Comparison of ENCODE assay signal across 1 mouse cellular context in genomic region chr2:114097627-114098026, GRCm38 (mm10).
TF ChIP-seq lines count a peak whose summit lies in the region.

No protein-coding gene starts in this region.

TF ChIP-seq in MEL, 35 proteins besides CTCF, POLR2A, EP300 and RAD21:
- no peak for TF ChIP-seq E2F4 (IDR thresholded peaks at IDR 0.05; ENCODE audit: borderline replicate concordance, low read depth, low read length)
- TF ChIP-seq SMC3 (IDR thresholded peaks at IDR 0.05; ENCODE audit: low read depth, low read length) = no peak
- TF ChIP-seq POLR2AphosphoS2 (IDR thresholded peaks at IDR 0.05; ENCODE audit: low read length) = no peak
- TF ChIP-seq BHLHE40 (IDR thresholded peaks at IDR 0.05; ENCODE audit: borderline replicate concordance, low read depth, low read length) = no peak
- TF ChIP-seq ZC3H11A (IDR thresholded peaks at IDR 0.05; ENCODE audit: low read depth, low read length) = no peak
- no peak for TF ChIP-seq ZMIZ1 (IDR thresholded peaks at IDR 0.05; ENCODE audit: low read depth, low read length)
- no peak for TF ChIP-seq TBP (IDR thresholded peaks at IDR 0.05; ENCODE audit: low read depth, low read length)
- TF ChIP-seq USF1 (IDR thresholded peaks at IDR 0.05; ENCODE audit: low read depth, low read length) = no peak
- no peak for TF ChIP-seq ETS1 (IDR thresholded peaks at IDR 0.05; ENCODE audit: low read depth, low read length)
- TF ChIP-seq TAL1 (IDR thresholded peaks at IDR 0.05; ENCODE audit: low read length) = no peak
- TF ChIP-seq MYB (IDR thresholded peaks at IDR 0.05; ENCODE audit: low read depth, low read length) = no peak
- no peak for TF ChIP-seq MAZ (IDR thresholded peaks at IDR 0.05; ENCODE audit: low read depth, low read length)
- no peak for TF ChIP-seq HCFC1 (IDR thresholded peaks at IDR 0.05; ENCODE audit: low read depth, low read length)
- TF ChIP-seq GATA1 (IDR thresholded peaks at IDR 0.05; ENCODE audit: low read depth, low read length) = no peak
TF ChIP-seq in MEL: peak in this region for 0.
